In the genomic region with DNA sequence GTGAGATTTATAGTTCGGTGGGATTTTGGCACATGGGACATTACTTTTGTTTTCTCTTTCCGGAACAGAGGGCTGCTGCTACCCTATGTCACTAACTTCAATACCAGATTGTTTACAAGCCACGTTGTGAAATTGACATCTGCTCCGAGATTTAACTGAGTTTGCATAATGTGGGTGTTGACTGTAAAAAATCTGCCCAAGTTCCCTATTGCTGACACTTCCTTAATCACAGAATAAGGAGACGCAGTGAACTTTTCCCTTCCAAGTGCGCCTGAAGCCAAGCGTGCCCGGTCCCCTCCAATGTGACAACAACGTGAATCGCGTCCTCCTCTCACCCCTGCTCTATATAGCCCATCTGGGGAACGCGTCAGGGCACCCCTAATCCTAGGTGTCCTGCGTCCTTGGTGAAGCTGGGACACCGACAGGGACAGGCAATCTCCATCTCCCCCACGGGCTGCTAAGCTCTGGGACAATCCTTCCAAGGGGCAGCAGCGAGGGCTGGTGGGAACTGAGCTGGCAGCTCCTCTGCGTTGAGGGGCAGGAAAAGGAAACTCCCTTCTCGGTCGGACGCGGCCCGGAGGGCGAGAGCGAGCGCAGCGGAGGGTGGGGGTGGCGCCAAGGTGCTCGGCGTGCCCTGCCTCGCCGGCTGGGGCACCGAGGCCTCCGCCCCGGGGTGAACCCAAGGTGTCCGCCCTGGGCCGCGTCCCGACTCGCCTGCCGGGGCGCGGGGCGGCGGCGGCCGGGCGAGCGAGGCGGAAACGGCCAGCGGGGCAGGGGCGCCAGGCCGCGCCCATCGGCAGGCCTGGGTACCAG, we compare ENCODE assay signal across 8 mouse cellular contexts. TPM values are rescaled to one million over a fixed set of nuclear protein-coding genes. Genes with fewer than 3 reads are reported as not detected.
A peak's percentile ranks its signal among the peaks of the same experiment; 100 is the strongest.
DNase-seq lines count a peak whose midpoint lies in the region; ATAC-seq and TF ChIP-seq lines count a peak whose summit lies in the region.

No protein-coding gene starts in this region.

- DNase-seq in kidney, postnatal 0 days (ENCODE audit: low spot score): peak; percentile 73
- peak; percentile 85 for DNase-seq in liver, adult 2 months (ENCODE audit: extremely low read depth, low read depth, low spot score)
- peak; percentile 54 to 69 for DNase-seq in monocyte, adult 2 months (ENCODE audit: low read depth in 1 of 2, low spot score in 2 of 2)
- DNase-seq in spleen, postnatal 14 days (ENCODE audit: low spot score in 2 of 2): peak; percentile 63 to 72

- H3K36me3 ChIP-seq in C2C12 (ENCODE audit: control insufficient read depth, insufficient read depth): peaks cover 26% of the 10 kb centered on the region
- no peaks in the 10 kb centered on the region for H3K36me3 ChIP-seq in heart, embryonic 13.5 days
- H3K36me3 ChIP-seq in kidney, postnatal 0 days (ENCODE audit: insufficient read depth, low read length): no peaks in the 10 kb centered on the region
- H3K36me3 ChIP-seq in liver, adult 2 months (ENCODE audit: control insufficient read depth, insufficient read depth, low read length): no peaks in the 10 kb centered on the region

- H3K79me2 ChIP-seq in C2C12 (ENCODE audit: control insufficient read depth, insufficient read depth): peaks cover 57% of the 10 kb centered on the region
- peaks cover 12% of the 10 kb centered on the region for H3K79me2 ChIP-seq in liver, adult 2 months (ENCODE audit: control insufficient read depth, insufficient read depth, low read length)

- TF ChIP-seq CTCF in C2C12 (IDR thresholded peaks at IDR 0.05; ENCODE audit: control insufficient read depth, insufficient read depth, insufficient read length): no peak
- peak; percentile 7; the same call in 1 of the 2 replicates for TF ChIP-seq CTCF in bone marrow macrophage, adult 2 months (IDR thresholded peaks at IDR 0.05; ENCODE audit: low read depth, low read length)
- no peak for TF ChIP-seq CTCF in kidney, postnatal 0 days (IDR thresholded peaks at IDR 0.05; ENCODE audit: low read depth)
- no peak for TF ChIP-seq CTCF in liver, adult 2 months (IDR thresholded peaks at IDR 0.05; ENCODE audit: low read depth, low read length)

- H3K79me3 ChIP-seq in C2C12 (ENCODE audit: low read depth): peaks cover 51% of the 10 kb centered on the region

- H3K4me2 ChIP-seq in heart, embryonic 13.5 days: peak overlapping the region; percentile 79
- H3K4me2 ChIP-seq in kidney, postnatal 0 days (ENCODE audit: low read length): peak overlapping the region; percentile 86

- H3K27ac ChIP-seq in bone marrow macrophage, adult 2 months (ENCODE audit: insufficient read depth, low read depth, low read length): peak overlapping the region; percentile 100
- H3K27ac ChIP-seq in heart, embryonic 13.5 days (replicated peaks): peak overlapping the region; percentile 100
- peak overlapping the region; percentile 100 for H3K27ac ChIP-seq in kidney, postnatal 0 days
- peak overlapping the region; percentile 82 for H3K27ac ChIP-seq in liver, adult 2 months (replicated peaks; ENCODE audit: insufficient read depth, low read depth, low read length)

- H3K9me3 ChIP-seq in heart, embryonic 13.5 days: no peaks in the 10 kb centered on the region
- no peaks in the 10 kb centered on the region for H3K9me3 ChIP-seq in kidney, postnatal 0 days (replicated peaks; ENCODE audit: low read length)

- TF ChIP-seq POLR2A in bone marrow macrophage, adult 2 months (IDR thresholded peaks at IDR 0.05; ENCODE audit: borderline replicate concordance, low read depth, low read length): no peak
- 0 out of 2 replicates have a peak, but pooled peaks have one; percentile 8 for TF ChIP-seq POLR2A in liver, adult 2 months (IDR thresholded peaks at IDR 0.05; ENCODE audit: extremely low read depth, insufficient read depth, low read length)

- peak overlapping the region; percentile 78 for H3ac ChIP-seq in C2C12 (ENCODE audit: control insufficient read depth, insufficient read length, low read depth)

- under 1% methylated on average over 32 of the region's 56 CpGs for WGBS in heart, embryonic 13.5 days
- under 1% methylated on average over 36 of the region's 56 CpGs for WGBS in kidney, postnatal 0 days
- under 1% methylated on average over 56 of the region's 56 CpGs for WGBS in liver, adult 2 months

- H3K27me3 ChIP-seq in C2C12 (ENCODE audit: control insufficient read depth, insufficient read depth, insufficient read length): no peaks in the 10 kb centered on the region
- H3K27me3 ChIP-seq in heart, embryonic 13.5 days (replicated peaks): no peaks in the 10 kb centered on the region
- no peaks in the 10 kb centered on the region for H3K27me3 ChIP-seq in kidney, postnatal 0 days (ENCODE audit: insufficient read depth, low read length)
- no peaks in the 10 kb centered on the region for H3K27me3 ChIP-seq in liver, adult 2 months (ENCODE audit: control insufficient read depth, insufficient read depth, low read length)

- peak overlapping the region; percentile 98 for H3K9ac ChIP-seq in heart, embryonic 13.5 days
- H3K9ac ChIP-seq in kidney, postnatal 0 days (ENCODE audit: low read depth, low read length): peak overlapping the region; percentile 94
- H3K9ac ChIP-seq in liver, adult 2 months (ENCODE audit: low read depth, low read length): peak overlapping the region; percentile 71

- peak overlapping the region; percentile 95 for H3K4me3 ChIP-seq in C2C12 (ENCODE audit: insufficient read depth, poor library complexity, severe bottlenecking)
- H3K4me3 ChIP-seq in bone marrow macrophage, adult 2 months (ENCODE audit: insufficient read depth, low read length): peak overlapping the region; percentile 87
- peak overlapping the region; percentile 84 for H3K4me3 ChIP-seq in heart, embryonic 13.5 days
- H3K4me3 ChIP-seq in kidney, postnatal 0 days (replicated peaks; ENCODE audit: low read depth, low read length): peak overlapping the region; percentile 91
- H3K4me3 ChIP-seq in liver, adult 2 months (ENCODE audit: insufficient read depth, low read depth, low read length): peak overlapping the region; percentile 62

- H3K4me1 ChIP-seq in bone marrow macrophage, adult 2 months (ENCODE audit: control insufficient read depth, insufficient read depth, low read length): peaks cover 10% of the 10 kb centered on the region
- H3K4me1 ChIP-seq in heart, embryonic 13.5 days: peaks cover 54% of the 10 kb centered on the region
- peaks cover 11% of the 10 kb centered on the region; the same call in 1 of the 2 replicates for H3K4me1 ChIP-seq in kidney, postnatal 0 days (replicated peaks; ENCODE audit: insufficient read depth, low read length)
- peaks cover 22% of the 10 kb centered on the region for H3K4me1 ChIP-seq in liver, adult 2 months (ENCODE audit: control insufficient read depth, insufficient read depth, low read length)

- ATAC-seq in erythroblast, adult 5-6 weeks (replicated peaks; ENCODE audit: low FRiP score, poor library complexity, severe bottlenecking): peak; percentile 55
- ATAC-seq in heart, embryonic 13.5 days (ENCODE audit: extremely low read depth, insufficient number of reproducible peaks, low FRiP score, low TSS enrichment): peak; percentile 59
- ATAC-seq in kidney, postnatal 0 days (replicated peaks; ENCODE audit: low FRiP score, low read depth): peak; percentile 62

TF ChIP-seq in C2C12, 6 proteins besides CTCF, POLR2A, EP300 and RAD21:
- TF ChIP-seq MYOD1 (IDR thresholded peaks at IDR 0.05; ENCODE audit: control insufficient read depth, insufficient read length, low read depth) (no peak), MAX (IDR thresholded peaks at IDR 0.05) (peak; percentile 46)

RNA-seq across cellular contexts. Expression of a gene that starts 0.8 kb away (rescaled TPM):
- 106 TPM for polyA plus RNA-seq in C2C12 (2012; fragmentation: generic; extraction: Trizol)
- 346 and 350 TPM in 2 replicates for polyA plus RNA-seq in bone marrow macrophage, adult 2 months (2012; ENCODE audit: insufficient read depth, insufficient read length, missing spikeins)
- total RNA-seq in erythroblast, adult 5-6 weeks (2015; ENCODE audit: low replicate concordance): 120 and 163 TPM in 2 replicates
- total RNA-seq in erythroblast, adult 5-6 weeks (2017; ENCODE audit: low replicate concordance): 118 and 151 TPM in 2 replicates
- 124 and 134 TPM in 2 replicates for polyA plus RNA-seq in heart, embryonic 13.5 days (2015; fragmentation: Nextera tagmentation; extraction: Ambion mirVana)
- polyA plus RNA-seq in kidney, postnatal 0 days (2015; fragmentation: Nextera tagmentation; extraction: Ambion mirVana): 128 and 129 TPM in 2 replicates
- total RNA-seq in liver, adult 2 months (2014; rRNA removed): 28.2 and 31.8 TPM in 2 replicates
- 7.7 and 8.0 TPM in 2 replicates for polyA plus RNA-seq in liver, adult 2 months (2012; rRNA removed)

RNA-seq across cellular contexts. Expression of a gene that starts 41.5 kb away (rescaled TPM):
- 0.12 TPM for polyA plus RNA-seq in C2C12 (2012; fragmentation: generic; extraction: Trizol)
- polyA plus RNA-seq in bone marrow macrophage, adult 2 months (2012; ENCODE audit: insufficient read depth, insufficient read length, missing spikeins): not detected in 2 replicates
- 4.2 and 11.5 TPM in 2 replicates for total RNA-seq in erythroblast, adult 5-6 weeks (2015; ENCODE audit: low replicate concordance)
- total RNA-seq in erythroblast, adult 5-6 weeks (2017; ENCODE audit: low replicate concordance): 9.4 and 11.4 TPM in 2 replicates
- polyA plus RNA-seq in heart, embryonic 13.5 days (2015; fragmentation: Nextera tagmentation; extraction: Ambion mirVana): 18.6 TPM in 2 replicates
- 16.1 and 20.4 TPM in 2 replicates for polyA plus RNA-seq in kidney, postnatal 0 days (2015; fragmentation: Nextera tagmentation; extraction: Ambion mirVana)
- 5.0 and 6.2 TPM in 2 replicates for total RNA-seq in liver, adult 2 months (2014; rRNA removed)
- 1.8 and 2.6 TPM in 2 replicates for polyA plus RNA-seq in liver, adult 2 months (2012; rRNA removed)

Comparison
In these comparisons a context has a peak if more than half of its experiments do, and no peak if none do; other contexts are left out.
1. Peak in every context shown above with its lines: DNase-seq, ATAC-seq, H3K4me3 ChIP-seq and H3K27ac ChIP-seq.
2. RNA of a gene that starts 0.8 kb away (polyA plus RNA-seq): 346 to 350 TPM in bone marrow macrophage, adult 2 months, 128 to 129 TPM in kidney, postnatal 0 days, 124 to 134 TPM in heart, embryonic 13.5 days and 106 TPM in C2C12 (single experiment); 7.7 to 8.0 TPM in liver, adult 2 months; every median in the first group is over 10 times any median in the second.